Mouse (Mus musculus) bone marrow, adult 2 months (tissue): ENCODE data around the gene Prx.

ENCODE experiments used
- CTCF ChIP-seq: fragments of 200-500 bp; IDR thresholded peaks from 2 replicates; pipeline ENCODE4 v1.5.1; 2011; ENCODE audit warnings: low read length, control low read depth; ENCODE audit not compliant: control insufficient read depth, insufficient read depth
- POLR2A ChIP-seq: fragments of 200-500 bp; IDR thresholded peaks from 2 replicates; pipeline ENCODE4 v1.6.1; 2011; ENCODE audit warnings: low read depth, mild to moderate bottlenecking, control low read depth, low read length, borderline replicate concordance; ENCODE audit not compliant: control insufficient read depth

DNA sequence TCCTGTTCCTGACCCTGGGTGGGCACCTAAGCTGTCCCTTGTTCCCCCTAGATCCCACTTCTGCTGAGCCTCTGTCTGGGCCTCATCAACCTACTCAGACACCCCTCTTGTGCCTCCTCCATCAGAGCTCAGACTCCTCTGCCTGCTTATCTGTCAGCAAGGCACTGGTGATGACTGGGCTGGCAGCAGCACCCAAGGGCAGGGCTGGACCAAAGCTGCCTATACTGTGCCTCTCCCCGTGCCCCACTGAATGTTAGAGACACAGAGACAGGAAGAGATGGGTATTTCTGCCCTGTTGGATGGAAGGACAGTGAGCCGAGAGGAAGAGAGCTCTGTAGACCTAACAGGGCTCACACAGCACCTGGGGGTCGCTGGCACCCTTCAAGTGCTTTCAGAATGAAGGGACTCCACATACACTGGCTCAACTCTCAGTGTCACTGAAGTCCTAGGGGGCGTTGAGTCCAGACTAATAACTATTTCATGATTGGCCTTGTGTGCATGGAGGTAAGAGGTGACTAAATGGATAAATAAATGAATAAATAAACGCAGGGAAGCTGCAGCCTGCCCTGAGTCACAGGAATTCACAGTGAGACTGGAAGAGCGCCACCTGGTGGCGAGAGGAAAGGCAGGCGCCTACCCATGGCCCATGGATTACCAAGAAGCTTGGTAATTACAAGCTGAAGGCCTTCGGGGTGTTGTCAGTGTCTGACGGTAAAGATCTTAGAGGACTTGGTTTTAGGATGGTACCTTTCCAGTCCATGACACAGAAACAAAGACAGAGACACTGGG, 27.1 kb downstream of the Prx start:
- TF ChIP-seq POLR2A (no peak), CTCF (peak; percentile 96)
